Mouse (Mus musculus): ENCODE measurements around the gene Trio. TPM values are rescaled to one million over a fixed set of nuclear protein-coding genes. Genes with fewer than 3 reads are reported as not detected.

Gene Trio
- polyA plus RNA-seq, 1 experiment from 2014 or later: 8.8 TPM

- ATAC-seq (ENCODE audit: low FRiP score, low TSS enrichment) (no peak), DNase-seq (ENCODE audit: low spot score) (no peak)
- 38% methylated on average over 12 of the region's 12 CpGs for WGBS
- Histone ChIP-seq H3K36me3 (ENCODE audit: control insufficient read depth, insufficient read depth, low read length) (no peaks in the 10 kb centered on the region), H3K4me3 (ENCODE audit: low read depth, low read length) (no peak overlapping the region), H3K9ac (ENCODE audit: low read length) (peak overlapping the region; percentile 31; the same call in 1 of the 2 replicates), H3K27me3 (ENCODE audit: control insufficient read depth, insufficient read depth, low read length) (no peaks in the 10 kb centered on the region), H3K9me3 (ENCODE audit: control insufficient read depth, low read length) (no peaks in the 10 kb centered on the region), H3K4me1 (replicated peaks; ENCODE audit: control insufficient read depth, insufficient read depth) (peaks cover 12% of the 10 kb centered on the region), H3K4me2 (replicated peaks; ENCODE audit: low read depth) (peak overlapping the region; percentile 28; the same call in 1 of the 2 replicates), H3K27ac (replicated peaks) (peak overlapping the region; percentile 84)
- no peak for TF ChIP-seq EP300 (optimal IDR thresholded peaks at IDR 0.05)
- TF ChIP-seq CTCF (IDR thresholded peaks at IDR 0.05; ENCODE audit: low read depth): peak; percentile 48
Observed at GRCm38 (mm10) chr15:27783541-27784125, 242.0 kb downstream of the Trio start.

- ATAC-seq (ENCODE audit: low FRiP score, low TSS enrichment) (no peak), DNase-seq (ENCODE audit: low spot score) (no peak)
Observed at GRCm38 (mm10) chr15:27783092-27783491, 242.6 kb downstream of the Trio start.

GRCm38 (mm10) chr15:27782383-27783036, 243.1 kb downstream of the Trio start:
- Histone ChIP-seq H3K4me2 (replicated peaks; ENCODE audit: low read depth) (no peak overlapping the region), H3K4me3 (ENCODE audit: low read depth, low read length) (no peak overlapping the region), H3K36me3 (ENCODE audit: control insufficient read depth, insufficient read depth, low read length) (no peaks in the 10 kb centered on the region), H3K27ac (replicated peaks) (peak overlapping the region; percentile 53; the same call in 1 of the 2 replicates), H3K27me3 (ENCODE audit: control insufficient read depth, insufficient read depth, low read length) (no peaks in the 10 kb centered on the region), H3K4me1 (replicated peaks; ENCODE audit: control insufficient read depth, insufficient read depth) (peaks cover 12% of the 10 kb centered on the region), H3K9me3 (ENCODE audit: control insufficient read depth, low read length) (no peaks in the 10 kb centered on the region), H3K9ac (ENCODE audit: low read length) (no peak overlapping the region)
- TF ChIP-seq EP300 (optimal IDR thresholded peaks at IDR 0.05) (no peak), CTCF (IDR thresholded peaks at IDR 0.05; ENCODE audit: low read depth) (no peak)
- WGBS: 38% methylated on average over 15 of the region's 15 CpGs
- no peak for DNase-seq (ENCODE audit: low spot score)
- peak; percentile 28; the same call in 1 of the 2 replicates for ATAC-seq (ENCODE audit: low FRiP score, low TSS enrichment)

More at GRCm38 (mm10) chr15:27783092-27783491, 242.6 kb downstream of the Trio start:
- Histone ChIP-seq H3K9me3 (ENCODE audit: control insufficient read depth, low read length) (no peaks in the 10 kb centered on the region), H3K4me2 (replicated peaks; ENCODE audit: low read depth) (peak overlapping the region; percentile 28; the same call in 1 of the 2 replicates), H3K27me3 (ENCODE audit: control insufficient read depth, insufficient read depth, low read length) (no peaks in the 10 kb centered on the region), H3K4me3 (ENCODE audit: low read depth, low read length) (no peak overlapping the region), H3K27ac (replicated peaks) (peak overlapping the region; percentile 84), H3K4me1 (replicated peaks; ENCODE audit: control insufficient read depth, insufficient read depth) (peaks cover 12% of the 10 kb centered on the region), H3K9ac (ENCODE audit: low read length) (peak overlapping the region; percentile 31; the same call in 1 of the 2 replicates), H3K36me3 (ENCODE audit: control insufficient read depth, insufficient read depth, low read length) (no peaks in the 10 kb centered on the region)
- TF ChIP-seq CTCF (IDR thresholded peaks at IDR 0.05; ENCODE audit: low read depth) (no peak), EP300 (optimal IDR thresholded peaks at IDR 0.05) (no peak)
- WGBS: 54% methylated on average over 8 of the region's 8 CpGs

- ATAC-seq (ENCODE audit: low FRiP score, low TSS enrichment): no peak
- Histone ChIP-seq H3K36me3 (ENCODE audit: control insufficient read depth, insufficient read depth, low read length) (no peaks in the 10 kb centered on the region), H3K4me1 (replicated peaks; ENCODE audit: control insufficient read depth, insufficient read depth) (peaks cover 9% of the 10 kb centered on the region), H3K4me3 (ENCODE audit: low read depth, low read length) (no peak overlapping the region), H3K9me3 (ENCODE audit: control insufficient read depth, low read length) (no peaks in the 10 kb centered on the region), H3K9ac (ENCODE audit: low read length) (no peak overlapping the region), H3K27me3 (ENCODE audit: control insufficient read depth, insufficient read depth, low read length) (no peaks in the 10 kb centered on the region), H3K4me2 (replicated peaks; ENCODE audit: low read depth) (no peak overlapping the region), H3K27ac (replicated peaks) (peak overlapping the region; percentile 40; the same call in 1 of the 2 replicates)
- WGBS: 35% methylated on average over 10 of the region's 10 CpGs
- TF ChIP-seq EP300 (optimal IDR thresholded peaks at IDR 0.05): no peak
- no peak for TF ChIP-seq CTCF (IDR thresholded peaks at IDR 0.05; ENCODE audit: low read depth)
- DNase-seq (ENCODE audit: low spot score): no peak
Observed at GRCm38 (mm10) chr15:27779827-27780226, 245.8 kb downstream of the Trio start.

GRCm38 (mm10) chr15:27779398-27779797, 246.2 kb downstream of the Trio start:
- ATAC-seq (ENCODE audit: low FRiP score, low TSS enrichment) (no peak), DNase-seq (ENCODE audit: low spot score) (no peak)
- H3K27me3 ChIP-seq (ENCODE audit: control insufficient read depth, insufficient read depth, low read length): no peaks in the 10 kb centered on the region
- H3K9ac ChIP-seq (ENCODE audit: low read length): no peak overlapping the region
- H3K9me3 ChIP-seq (ENCODE audit: control insufficient read depth, low read length): no peaks in the 10 kb centered on the region
- no peak overlapping the region for H3K4me3 ChIP-seq (ENCODE audit: low read depth, low read length)
- no peak overlapping the region for H3K4me2 ChIP-seq (replicated peaks; ENCODE audit: low read depth)
- WGBS: 54% methylated on average over 11 of the region's 11 CpGs
- H3K4me1 ChIP-seq (replicated peaks; ENCODE audit: control insufficient read depth, insufficient read depth): peaks cover 8% of the 10 kb centered on the region
- H3K36me3 ChIP-seq (ENCODE audit: control insufficient read depth, insufficient read depth, low read length): no peaks in the 10 kb centered on the region
- no peak overlapping the region; the same call in 1 of the 2 replicates for H3K27ac ChIP-seq (replicated peaks)
- no peak for TF ChIP-seq CTCF (IDR thresholded peaks at IDR 0.05; ENCODE audit: low read depth)
- no peak for TF ChIP-seq EP300 (optimal IDR thresholded peaks at IDR 0.05)

- Histone ChIP-seq H3K4me2 (replicated peaks; ENCODE audit: low read depth) (no peak overlapping the region), H3K9me3 (ENCODE audit: control insufficient read depth, low read length) (no peaks in the 10 kb centered on the region), H3K4me3 (ENCODE audit: low read depth, low read length) (no peak overlapping the region), H3K27ac (replicated peaks) (no peak overlapping the region), H3K27me3 (ENCODE audit: control insufficient read depth, insufficient read depth, low read length) (no peaks in the 10 kb centered on the region), H3K4me1 (replicated peaks; ENCODE audit: control insufficient read depth, insufficient read depth) (no peaks in the 10 kb centered on the region; the same call in 1 of the 2 replicates), H3K9ac (ENCODE audit: low read length) (no peak overlapping the region), H3K36me3 (ENCODE audit: control insufficient read depth, insufficient read depth, low read length) (no peaks in the 10 kb centered on the region; the same call in 1 of the 2 replicates)
- no peak for ATAC-seq (ENCODE audit: low FRiP score, low TSS enrichment)
- WGBS: 19% methylated on average over 3 of the region's 3 CpGs
- no peak for DNase-seq (ENCODE audit: low spot score)
- no peak for TF ChIP-seq CTCF (IDR thresholded peaks at IDR 0.05; ENCODE audit: low read depth)
- no peak for TF ChIP-seq EP300 (optimal IDR thresholded peaks at IDR 0.05)
Observed at GRCm38 (mm10) chr15:27778256-27778655, 247.4 kb downstream of the Trio start.

Measured in stomach, postnatal 0 days (tissue).